Mouse (Mus musculus): Measurements from ENCODE around the gene Atp6v0d1.

Atp6v0d1 gene

DNA sequence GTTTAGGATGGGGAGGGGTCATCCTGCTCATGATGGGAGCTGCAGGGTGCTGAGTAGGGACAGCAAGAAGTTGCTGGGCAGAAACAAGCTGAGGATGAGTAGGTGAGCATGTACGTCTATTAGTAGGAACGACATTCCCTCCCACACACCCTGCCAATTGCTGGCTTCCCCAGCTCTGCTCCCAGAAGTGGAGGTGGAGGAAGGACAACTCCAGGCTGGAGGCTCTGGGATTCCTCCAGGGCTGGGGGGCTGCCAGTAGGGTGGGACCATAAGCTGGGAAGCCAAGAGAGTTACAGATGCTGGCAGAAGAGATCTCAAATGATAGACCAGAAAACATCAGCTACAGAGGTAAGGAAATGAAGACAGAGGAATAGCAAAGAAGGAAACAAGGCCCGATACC lies 29.3 kb downstream of the Atp6v0d1 start:
- DNase-seq: no peak

DNA sequence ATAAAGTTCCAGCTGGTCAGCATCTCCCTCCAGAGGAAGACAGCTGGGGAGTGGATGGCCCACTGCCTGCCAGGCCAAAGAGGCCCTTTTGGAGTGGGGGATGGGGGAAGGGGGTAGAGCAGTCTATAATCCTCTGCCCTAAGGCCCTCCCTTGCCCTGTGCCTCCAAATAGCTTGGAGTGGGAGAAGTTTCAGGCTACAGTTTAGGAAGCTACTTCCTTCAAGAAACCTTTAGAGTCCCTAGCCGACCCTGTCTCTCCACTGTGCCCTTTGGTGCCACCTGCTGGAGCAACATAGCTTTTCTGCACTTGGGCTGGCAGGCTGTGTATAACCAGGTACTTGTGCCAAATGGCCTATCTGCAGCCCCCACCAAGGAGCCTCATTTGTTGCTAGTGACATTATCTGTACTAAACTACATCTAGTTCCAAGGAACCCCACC lies 31.9 kb downstream of the Atp6v0d1 start:
- peak; percentile 77 for DNase-seq

DNA sequence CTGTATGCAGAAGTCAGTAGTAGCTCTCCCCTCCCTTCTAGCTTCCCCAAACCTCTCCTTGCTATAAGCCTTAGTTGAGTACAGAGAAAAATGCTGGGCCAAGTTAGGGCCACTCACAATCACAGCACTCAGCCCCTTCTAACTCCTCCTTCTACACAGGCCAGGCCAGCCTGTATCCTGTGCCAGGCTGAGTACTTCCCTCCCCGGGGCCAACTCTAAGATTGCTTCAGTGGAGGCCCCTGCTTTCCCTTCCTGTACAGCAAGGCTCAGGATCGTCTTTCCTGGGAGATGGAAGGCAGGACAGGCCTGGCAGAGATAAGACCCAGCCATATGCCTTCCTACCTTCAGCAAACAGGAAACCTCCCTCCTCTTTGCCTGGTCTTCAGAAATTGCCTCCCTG lies 32.4 kb downstream of the Atp6v0d1 start:
- no peak for DNase-seq

DNA sequence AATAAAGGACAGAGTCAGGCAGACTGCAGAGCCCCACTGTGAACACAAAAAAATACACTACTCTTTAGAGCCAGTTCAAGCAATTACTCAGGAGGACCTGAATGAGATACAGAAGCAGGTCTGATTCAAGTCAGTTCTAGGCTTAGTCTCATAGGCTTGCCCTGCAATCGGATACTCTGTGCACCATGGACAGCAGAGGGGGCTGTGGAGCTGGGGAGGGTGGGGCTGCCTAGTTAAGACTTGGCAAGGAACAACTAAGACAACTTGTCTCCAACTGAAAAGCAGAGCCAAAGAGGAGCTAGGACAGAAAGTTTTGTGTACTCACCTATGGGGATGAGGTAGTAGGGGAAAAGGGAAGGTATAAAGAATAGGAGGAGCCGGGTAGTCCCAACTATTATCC lies 34.1 kb downstream of the Atp6v0d1 start:
- peak; percentile 44 for DNase-seq

DNA sequence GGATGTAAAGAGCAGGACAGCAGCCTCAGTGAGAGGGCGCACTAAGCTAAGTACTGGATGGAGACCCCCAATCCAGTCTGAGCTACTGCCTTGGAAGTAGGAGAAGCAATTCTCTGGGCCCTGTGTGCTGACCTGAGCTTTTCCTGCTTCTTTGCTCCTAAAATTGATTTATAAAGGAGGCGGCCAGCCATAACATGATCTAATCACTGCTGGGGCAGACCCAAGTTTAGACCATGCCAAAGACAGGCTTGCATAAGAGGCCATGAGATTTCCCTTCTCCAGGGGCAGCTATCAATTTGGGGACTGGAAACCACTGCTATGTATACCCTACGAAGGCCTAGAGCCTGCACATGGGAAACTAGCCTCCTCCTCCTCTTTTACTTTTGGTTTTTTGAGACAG lies 36.6 kb downstream of the Atp6v0d1 start:
- DNase-seq: no peak

DNA sequence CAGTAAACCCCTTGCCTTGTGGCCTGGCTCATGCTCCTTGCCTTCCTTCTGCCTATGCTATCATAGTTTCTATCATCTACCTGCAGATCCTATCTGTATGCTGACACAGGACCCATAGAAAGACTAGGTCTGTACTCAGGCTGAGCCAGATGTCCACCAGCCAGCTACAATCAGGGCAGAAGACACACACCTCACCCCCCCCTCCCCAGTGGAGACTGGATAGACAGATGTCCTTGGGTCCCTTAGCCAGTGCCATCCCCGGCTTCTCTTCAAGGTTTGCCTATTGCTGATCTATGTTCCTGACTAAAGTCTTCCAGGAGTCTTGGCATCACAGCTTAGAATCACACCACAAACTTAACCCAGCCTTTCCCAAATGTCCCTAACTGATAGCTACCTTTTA lies 37.6 kb downstream of the Atp6v0d1 start:
- DNase-seq: no peak

DNA sequence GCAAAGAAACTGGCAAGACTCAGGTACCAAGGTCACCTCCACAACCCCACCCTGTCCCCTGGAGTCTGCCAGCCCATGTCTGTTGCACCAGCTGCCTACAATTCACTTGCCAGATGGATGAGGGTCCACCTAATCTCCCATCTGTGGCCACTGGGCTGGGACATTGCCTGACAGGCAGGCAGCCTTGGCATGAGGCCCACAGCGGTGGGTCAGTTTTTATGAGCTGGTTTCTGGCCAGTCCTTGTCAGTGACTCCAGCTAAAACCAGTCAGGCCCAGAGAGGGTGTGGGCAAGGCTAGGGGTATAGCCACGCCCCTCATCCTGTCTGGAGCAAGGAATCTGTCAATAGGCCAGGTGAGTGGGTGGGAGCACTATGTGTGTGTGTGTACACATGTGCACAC lies 38.7 kb downstream of the Atp6v0d1 start:
- DNase-seq: no peak

DNA sequence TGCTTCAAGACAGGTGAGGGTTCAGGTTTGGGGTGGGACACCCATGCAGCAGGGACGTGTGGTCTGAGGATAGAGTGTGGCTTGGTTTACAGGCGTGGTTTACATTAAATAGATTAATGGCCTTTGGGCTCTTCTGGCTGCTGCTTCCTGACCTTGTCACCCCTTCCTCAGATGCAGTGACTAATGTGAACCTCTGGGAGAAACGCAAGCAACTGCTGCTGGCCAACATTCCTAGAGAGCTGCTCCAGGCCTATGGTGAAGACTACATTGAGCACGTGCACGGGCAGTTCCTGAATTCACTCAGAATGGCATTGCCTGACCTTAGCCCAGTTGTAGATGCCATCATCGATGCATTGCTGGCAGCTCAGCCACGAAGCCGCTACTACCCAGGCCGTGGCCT lies 43.0 kb downstream of the Atp6v0d1 start:
- DNase-seq: no peak

DNA sequence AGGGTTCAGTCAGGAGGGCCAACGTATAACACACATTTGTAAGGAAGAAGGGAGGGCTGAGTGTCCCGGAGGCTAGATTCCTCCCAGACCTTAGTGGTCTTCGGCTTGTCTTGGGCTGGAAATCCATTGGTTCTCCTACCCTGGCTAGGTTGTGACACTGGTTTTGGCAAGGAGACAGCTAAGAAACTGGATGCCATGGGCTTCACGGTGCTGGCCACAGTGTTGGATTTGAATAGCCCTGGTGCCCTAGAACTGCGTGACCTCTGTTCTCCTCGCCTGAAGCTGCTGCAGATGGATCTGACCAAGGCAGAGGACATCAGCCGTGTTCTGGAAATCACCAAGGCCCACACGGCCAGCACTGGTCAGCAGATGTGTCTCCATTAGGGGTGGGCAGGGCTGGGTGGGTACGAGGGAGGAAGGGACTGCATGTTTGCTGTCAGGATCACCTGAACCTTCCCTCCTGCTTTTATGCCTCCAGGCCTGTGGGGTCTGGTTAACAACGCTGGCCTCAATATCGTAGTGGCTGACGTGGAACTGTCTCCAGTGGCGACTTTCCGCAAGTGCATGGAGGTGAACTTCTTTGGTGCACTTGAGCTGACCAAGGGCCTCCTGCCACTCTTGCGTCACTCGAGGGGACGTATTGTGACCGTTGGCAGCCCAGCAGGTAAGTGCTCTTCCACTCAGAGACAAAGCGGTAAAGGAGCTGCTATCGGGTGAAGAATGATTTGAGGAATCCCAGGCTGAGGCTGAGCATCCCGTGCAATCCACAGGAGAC lies 43.7 kb downstream of the Atp6v0d1 start:
- no peak for DNase-seq

DNA sequence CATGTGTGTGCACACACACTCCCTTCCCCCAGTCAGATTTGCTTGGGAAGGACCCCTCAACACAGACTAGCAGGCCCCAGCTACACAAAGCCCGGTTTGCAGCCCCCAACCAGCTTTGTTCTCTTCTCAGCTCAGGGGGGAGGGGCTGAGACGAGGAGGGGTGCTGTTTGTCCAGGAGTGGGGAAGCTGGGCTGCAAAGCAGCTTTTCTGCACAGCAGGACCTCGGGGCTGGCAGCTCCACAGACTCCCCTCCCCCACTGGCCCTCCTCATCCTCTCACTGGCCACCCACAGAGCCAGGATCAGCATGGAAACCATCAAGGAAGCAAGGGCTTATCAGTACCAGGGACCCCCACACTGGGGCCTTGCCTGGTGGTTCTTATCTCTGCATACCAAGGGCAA lies 44.8 kb downstream of the Atp6v0d1 start:
- DNase-seq: no peak

DNA sequence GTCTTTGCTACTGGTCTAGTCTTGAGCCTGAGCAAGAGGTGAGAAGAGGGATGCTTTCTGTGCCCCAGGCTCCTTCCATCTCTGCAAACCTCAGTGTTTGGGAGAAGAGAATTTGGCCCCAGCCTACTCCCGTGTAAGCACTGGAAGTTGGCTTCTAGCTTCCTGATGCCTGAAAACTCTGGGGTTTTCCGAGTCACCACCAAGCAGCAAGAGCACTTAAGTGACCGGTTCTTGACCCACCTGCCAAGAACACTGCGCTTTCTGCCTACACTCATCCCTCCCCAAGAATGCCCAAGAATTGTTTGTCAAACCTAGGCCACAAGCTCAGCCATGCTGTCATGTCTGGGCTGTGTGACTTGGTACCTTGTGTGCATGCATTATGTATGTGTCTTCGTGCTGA lies 45.3 kb downstream of the Atp6v0d1 start:
- no peak for DNase-seq

DNA sequence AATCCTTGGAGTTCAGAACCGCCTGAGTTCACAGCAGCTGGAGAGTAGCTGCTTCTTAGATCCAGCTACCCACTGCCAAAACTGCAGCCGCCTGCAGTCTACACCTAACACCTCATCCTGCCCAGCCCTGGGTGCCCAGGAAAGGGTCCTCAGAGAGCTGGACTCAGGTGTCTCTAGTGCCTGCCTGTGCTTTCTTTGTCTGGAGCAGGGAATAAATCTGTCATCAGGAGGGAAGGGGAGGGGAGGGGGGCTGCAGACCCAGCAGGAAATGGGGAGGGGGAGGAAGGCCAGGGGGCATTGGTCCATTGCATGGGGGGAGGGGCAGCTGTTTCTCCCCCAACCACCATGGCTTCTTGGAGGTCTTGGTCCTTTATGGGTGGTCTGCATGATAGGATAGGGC lies 46.3 kb downstream of the Atp6v0d1 start:
- DNase-seq: no peak

DNA sequence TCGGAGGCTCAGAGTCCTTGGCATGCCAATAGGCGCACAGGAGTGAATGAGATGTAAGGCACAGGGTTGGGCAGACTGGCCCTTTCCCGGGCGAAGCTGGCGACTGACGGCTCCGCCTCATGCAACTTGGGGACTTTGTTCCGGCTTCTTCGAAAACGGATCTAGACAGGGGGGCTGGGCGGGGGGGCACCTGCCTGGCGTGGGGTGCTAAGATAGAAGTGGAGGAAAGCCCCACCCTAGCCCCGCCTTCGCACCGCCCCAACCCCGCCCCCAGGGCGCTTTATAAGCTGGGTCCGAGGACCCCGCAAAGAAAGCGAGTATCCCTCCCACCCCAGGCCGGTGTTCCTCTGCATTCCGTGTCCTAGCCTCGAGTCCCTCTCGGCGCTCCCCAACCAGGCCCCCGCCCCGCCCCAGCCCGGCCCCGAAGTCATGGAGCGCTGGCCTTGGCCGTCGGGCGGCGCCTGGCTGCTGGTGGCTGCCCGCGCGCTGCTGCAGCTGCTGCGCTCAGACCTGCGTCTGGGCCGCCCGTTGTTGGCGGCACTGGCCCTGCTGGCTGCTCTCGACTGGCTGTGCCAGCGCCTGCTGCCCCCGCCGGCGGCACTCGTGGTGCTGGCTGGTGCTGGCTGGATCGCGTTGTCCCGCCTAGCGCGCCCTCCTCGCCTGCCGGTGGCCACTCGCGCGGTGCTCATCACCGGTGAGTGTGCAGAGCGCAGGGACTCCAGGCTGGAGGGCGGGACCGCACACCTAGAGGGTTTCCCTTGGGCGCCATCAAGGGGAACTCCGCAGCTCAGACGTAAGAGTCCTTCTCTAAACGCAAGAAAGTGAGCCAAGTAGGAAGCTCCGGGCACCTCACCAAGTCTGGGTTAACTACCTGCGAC lies 47.2 kb downstream of the Atp6v0d1 start, which contains the start of gene Hsd11b2:
Gene Hsd11b2 (plus strand): TSS at position 320 of the 878 bp plus-strand sequence.
- peak; percentile 43 for DNase-seq

DNA sequence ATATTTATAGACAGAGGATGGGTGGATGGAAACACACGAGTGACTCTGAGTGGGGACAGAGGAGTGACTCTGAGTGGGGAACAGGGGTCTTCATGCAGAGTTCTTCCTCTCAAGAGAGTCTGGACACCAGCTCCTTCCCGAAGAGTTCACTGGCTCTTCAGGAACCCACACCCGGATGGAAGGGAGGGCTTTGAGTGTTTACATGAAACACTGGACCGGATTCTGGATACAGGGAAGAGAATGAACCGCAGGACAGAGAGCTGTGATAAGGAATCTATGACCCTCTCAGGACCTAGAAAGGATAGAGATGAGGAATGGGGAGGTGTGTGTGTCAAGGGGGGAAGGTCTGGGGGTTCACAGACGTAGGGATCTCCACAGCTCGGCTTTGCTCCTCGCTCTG lies 48.5 kb downstream of the Atp6v0d1 start:
- DNase-seq: no peak

DNA sequence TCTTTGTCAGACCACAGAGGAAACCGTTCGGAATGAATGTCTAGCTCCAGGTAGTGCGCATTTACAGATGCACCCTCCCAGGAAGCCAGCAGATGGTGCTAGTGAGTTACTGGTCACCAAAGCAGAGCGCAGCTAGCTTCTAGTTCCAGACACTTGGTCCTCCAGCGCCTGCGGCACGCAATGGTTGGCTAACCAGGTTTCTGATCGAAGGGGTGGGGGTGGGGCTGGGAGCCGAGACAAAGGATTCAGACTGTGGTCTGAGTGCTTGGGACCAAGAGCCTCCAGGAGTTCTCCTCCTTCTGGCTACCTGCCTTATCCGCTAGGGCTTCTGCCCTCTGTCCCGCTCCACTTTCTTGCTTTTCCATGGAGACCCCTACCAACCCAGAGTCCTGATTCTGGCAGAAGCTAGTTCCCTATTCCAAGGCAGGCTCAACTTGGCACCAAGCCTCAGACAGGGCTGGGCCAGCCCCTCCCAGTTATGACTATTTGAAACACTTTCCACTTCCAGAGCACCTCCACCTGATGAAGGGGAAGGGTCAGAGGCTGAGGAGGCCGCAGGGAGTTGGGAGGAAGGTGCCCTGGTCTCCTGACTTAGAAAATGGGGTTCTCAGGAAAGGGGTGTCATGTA lies 49.7 kb downstream of the Atp6v0d1 start:
- peak; percentile 70 for DNase-seq

DNA sequence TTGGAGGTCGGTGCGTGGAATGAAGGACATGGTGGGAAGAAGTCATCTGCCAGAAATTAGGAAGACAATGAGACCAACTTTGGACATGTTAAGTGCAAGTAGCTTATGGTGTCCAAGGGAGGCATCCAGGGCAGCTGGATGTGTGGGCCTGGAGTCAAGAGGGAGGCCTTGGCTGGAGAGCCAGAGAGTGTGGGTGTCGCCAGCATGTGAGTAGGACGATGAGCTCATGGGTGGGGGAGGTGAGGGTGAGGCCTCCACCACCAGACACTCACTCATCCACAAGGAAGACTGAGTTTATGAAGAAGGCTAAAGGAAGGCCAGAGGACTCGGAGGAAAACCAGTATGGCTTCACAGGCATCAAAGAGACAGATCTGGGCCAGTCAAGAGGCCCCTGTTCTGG lies 51.2 kb downstream of the Atp6v0d1 start:
- no peak for DNase-seq

DNA sequence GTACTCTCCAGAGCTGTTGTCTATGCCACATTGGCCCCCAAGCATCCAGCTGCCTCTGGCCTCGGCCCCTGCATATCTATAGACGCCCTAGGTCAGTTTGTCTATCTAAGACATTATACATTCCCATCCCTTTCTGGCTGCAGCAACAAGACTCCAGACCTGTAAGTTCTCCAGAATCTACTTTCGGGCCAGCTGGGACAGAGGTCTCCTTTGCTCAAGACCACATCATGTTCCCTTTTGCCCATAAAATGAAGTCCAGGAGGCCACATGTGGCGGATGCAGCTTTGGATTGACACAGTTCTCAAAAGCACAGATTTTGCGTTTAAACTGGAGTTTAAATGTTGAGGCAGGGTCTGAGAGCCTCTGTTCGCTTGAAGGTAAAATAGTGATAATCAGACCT lies 51.7 kb downstream of the Atp6v0d1 start:
- no peak for DNase-seq

DNA sequence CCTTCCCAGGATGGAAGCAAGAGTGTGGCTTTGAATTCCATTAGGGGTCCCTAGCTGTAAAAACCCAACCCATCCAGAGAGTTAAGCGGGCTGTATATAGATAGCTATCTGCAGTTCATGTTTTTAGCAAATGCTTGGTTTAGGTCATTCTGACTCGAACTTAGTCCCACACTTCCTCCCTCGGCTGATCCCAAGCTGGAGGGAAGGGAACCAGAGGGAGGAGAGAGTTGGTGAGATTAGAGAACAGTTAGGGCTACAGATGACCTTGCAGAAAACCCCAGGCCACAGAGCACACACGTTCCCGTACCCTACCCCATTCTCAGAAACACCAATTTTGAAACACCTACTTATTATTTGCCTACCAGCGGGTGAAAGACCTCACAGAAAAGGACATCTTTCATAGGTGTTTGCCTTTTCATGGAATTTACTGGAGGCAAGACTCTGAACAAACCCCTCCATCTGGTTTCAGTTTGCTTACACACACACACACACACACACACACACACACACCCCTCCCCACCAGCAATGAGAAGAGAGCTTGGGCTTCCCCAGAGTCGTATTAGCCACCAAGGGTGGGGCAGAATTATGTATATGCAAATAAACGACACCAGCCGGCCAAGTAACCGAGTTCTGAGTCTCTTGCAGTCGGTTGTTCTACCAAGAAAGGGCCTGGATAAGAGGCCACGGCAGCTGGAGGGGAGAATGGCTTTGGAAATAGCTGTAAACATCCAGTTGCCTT lies 55.7 kb downstream of the Atp6v0d1 start:
- no peak for DNase-seq

DNA sequence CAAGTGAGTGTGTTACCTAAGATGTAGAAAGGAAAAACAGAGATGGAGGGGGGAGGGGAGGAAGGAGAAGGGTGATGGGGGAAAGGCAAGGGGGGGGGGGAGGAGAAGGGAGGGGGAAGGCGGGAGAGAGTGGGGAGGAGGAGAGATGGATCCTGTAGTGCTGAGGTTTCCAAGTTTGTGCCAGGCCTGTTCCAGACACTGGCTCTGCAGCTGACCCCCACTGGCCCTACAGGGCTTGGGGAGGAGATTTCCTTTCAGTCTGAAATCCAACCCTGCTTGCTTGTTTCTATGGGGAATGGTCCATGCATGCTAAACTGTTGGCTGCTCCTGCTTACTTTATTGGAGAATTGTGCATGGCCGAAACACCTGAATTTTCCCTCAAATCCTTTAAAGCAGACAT lies 57.1 kb downstream of the Atp6v0d1 start:
- no peak for DNase-seq

DNA sequence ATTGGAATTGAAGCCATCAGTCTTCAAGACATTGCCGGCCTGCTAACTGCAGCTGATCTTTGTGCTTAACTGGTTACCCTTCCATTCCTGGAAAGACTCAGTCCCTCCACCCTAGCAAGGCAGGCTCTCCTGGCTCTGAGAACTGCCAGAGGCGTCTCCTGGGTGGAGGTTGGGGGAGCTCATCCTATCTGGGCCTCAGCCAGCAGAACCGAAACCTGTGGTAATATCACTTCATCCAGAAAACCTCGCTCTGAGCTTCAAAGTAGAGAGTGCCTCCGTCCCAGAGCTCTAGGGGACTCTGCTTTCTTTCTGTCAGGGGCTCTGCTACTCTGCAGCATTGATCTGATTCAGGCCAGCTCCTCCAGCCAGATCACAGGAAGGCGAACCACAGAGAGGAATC lies 58.9 kb downstream of the Atp6v0d1 start:
- no peak for DNase-seq

DNA sequence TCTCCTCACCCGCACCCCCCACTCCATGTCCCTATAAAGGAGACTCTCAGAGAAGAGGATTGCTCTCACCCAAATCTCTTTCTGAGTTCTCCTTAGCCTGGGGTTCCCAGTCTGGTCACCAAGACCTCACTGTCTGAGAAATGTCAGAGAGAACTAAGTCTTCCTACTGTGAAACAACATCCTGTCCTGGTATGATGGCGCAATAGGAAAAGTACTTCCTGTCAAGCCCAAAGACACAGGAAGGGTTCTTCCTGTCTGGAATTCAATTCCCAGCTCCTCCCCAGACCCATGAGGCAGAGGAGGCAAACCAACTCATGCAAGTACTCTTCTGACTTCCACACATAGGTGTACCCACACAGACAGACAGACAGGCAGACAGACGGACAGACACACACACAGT lies 61.2 kb downstream of the Atp6v0d1 start:
- no peak for DNase-seq

DNA sequence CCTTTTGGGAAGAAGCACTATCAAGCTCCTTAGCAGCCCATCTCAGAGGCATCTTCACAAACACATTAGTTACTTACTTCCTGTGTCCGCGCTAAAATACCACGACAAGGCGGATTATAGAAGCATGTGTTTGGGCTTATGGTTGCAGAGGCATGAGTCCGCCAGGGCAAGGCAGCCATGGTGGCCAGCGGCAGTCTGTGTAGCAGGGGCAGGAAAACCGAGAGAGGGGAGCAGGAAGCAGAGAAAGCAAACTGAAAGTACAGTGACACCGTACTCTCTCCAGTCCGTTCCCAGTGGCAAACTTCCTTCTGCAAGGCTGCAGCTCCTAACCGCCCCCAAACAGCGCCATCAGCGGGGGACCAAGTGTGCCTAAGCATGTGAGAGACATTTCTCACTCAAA lies 66.1 kb downstream of the Atp6v0d1 start:
- DNase-seq: no peak

Data from right cerebral cortex, postnatal 14 days (tissue).